Mouse (Mus musculus) kidney, adult 2 months (tissue): ENCODE data around the gene Gm21972.

Experiments used
- CTCF ChIP-seq: fragments of 200-500 bp; conservative IDR thresholded peaks from 2 replicates; pipeline ENCODE4 v1.5.1; 2011; ENCODE audit warnings: low read depth, mild to moderate bottlenecking, control low read depth, low read length, moderate library complexity, mixed read lengths; ENCODE audit not compliant: insufficient read depth, insufficient read length
- POLR2A ChIP-seq: fragments of 200-500 bp; IDR thresholded peaks from one replicate; pipeline ENCODE4 v1.6.1; 2011; ENCODE audit warnings: low read depth, low read length, control low read depth

DNA sequence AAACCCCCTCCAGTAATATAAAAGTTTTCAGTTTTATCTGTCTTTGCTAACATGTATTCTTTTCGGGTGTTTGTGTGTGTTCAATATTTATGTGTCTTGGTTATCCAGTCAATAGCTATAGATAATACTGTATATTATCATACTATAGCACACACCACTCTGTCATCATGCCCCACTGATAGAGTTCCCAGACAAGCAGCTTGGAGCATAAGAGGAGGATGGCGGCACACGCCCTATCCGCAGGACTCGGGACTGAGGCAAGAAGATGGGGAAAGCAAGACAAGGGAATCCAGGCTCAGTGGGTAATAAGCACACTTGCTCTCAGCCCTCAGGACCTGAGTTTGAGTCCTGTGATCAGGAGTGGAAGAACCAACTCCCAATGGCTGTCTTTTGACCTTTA, 27.0 kb downstream of the Gm21972 start:
- no peak for TF ChIP-seq POLR2A
- TF ChIP-seq CTCF: no peak
